Mouse (Mus musculus): ENCODE measurements around the gene D17Wsu92e. TPM values are rescaled to one million over a fixed set of nuclear protein-coding genes. Genes with fewer than 3 reads are reported as not detected.

D17Wsu92e gene
- polyA plus RNA-seq, 1 experiment from 2014 or later, result 22.7 TPM

- WGBS, result 63% methylated on average over 8 of the region's 8 CpGs
- Histone ChIP-seq H3K9ac (ENCODE audit: low read depth, low read length) (no peak overlapping the region), H3K4me1 (replicated peaks; ENCODE audit: control insufficient read depth, insufficient read depth, low read length) (peaks cover 6% of the 10 kb centered on the region), H3K9me3 (ENCODE audit: control insufficient read depth, low read length) (peaks cover 6% of the 10 kb centered on the region), H3K27ac (ENCODE audit: low read depth, low read length) (no peak overlapping the region), H3K27me3 (replicated peaks; ENCODE audit: control insufficient read depth, insufficient read depth, low read length) (no peaks in the 10 kb centered on the region), H3K4me3 (ENCODE audit: low read depth, low read length) (no peak overlapping the region), H3K36me3 (ENCODE audit: control insufficient read depth, insufficient read depth, low read length) (peaks cover 37% of the 10 kb centered on the region), H3K4me2 (no peak overlapping the region)
- ATAC-seq (replicated peaks; ENCODE audit: low FRiP score) (peak; percentile 56; the same call in 1 of the 2 replicates), DNase-seq (ENCODE audit: low spot score) (peak; percentile 61)
These were observed 51.5 kb downstream of the D17Wsu92e start for GRCm38 (mm10) chr17:27768817-27769542.

- Histone ChIP-seq H3K4me2 (no peak overlapping the region), H3K27me3 (replicated peaks; ENCODE audit: control insufficient read depth, insufficient read depth, low read length) (no peaks in the 10 kb centered on the region), H3K27ac (ENCODE audit: low read depth, low read length) (no peak overlapping the region), H3K4me1 (replicated peaks; ENCODE audit: control insufficient read depth, insufficient read depth, low read length) (peaks cover 6% of the 10 kb centered on the region), H3K4me3 (ENCODE audit: low read depth, low read length) (no peak overlapping the region), H3K9me3 (ENCODE audit: control insufficient read depth, low read length) (peaks cover 6% of the 10 kb centered on the region), H3K36me3 (ENCODE audit: control insufficient read depth, insufficient read depth, low read length) (peaks cover 42% of the 10 kb centered on the region), H3K9ac (ENCODE audit: low read depth, low read length) (no peak overlapping the region)
- no peak for DNase-seq (ENCODE audit: low spot score)
- 72% methylated on average over 12 of the region's 12 CpGs for WGBS
- ATAC-seq (replicated peaks; ENCODE audit: low FRiP score), result no peak
These were observed 52.9 kb downstream of the D17Wsu92e start for GRCm38 (mm10) chr17:27767543-27767942.

- DNase-seq (ENCODE audit: low spot score) (no peak), ATAC-seq (replicated peaks; ENCODE audit: low FRiP score) (no peak)
- Histone ChIP-seq H3K4me3 (ENCODE audit: low read depth, low read length) (no peak overlapping the region), H3K9ac (ENCODE audit: low read depth, low read length) (no peak overlapping the region), H3K36me3 (ENCODE audit: control insufficient read depth, insufficient read depth, low read length) (peaks cover 42% of the 10 kb centered on the region), H3K9me3 (ENCODE audit: control insufficient read depth, low read length) (peaks cover 6% of the 10 kb centered on the region), H3K27me3 (replicated peaks; ENCODE audit: control insufficient read depth, insufficient read depth, low read length) (no peaks in the 10 kb centered on the region), H3K4me2 (no peak overlapping the region), H3K27ac (ENCODE audit: low read depth, low read length) (no peak overlapping the region), H3K4me1 (replicated peaks; ENCODE audit: control insufficient read depth, insufficient read depth, low read length) (peaks cover 6% of the 10 kb centered on the region)
- WGBS, result 76% methylated on average over 5 of the region's 5 CpGs
These were observed 53.3 kb downstream of the D17Wsu92e start for GRCm38 (mm10) chr17:27767120-27767519.

- no peaks in the 10 kb centered on the region for H3K27me3 ChIP-seq (replicated peaks; ENCODE audit: control insufficient read depth, insufficient read depth, low read length)
- no peak for DNase-seq (ENCODE audit: low spot score)
- H3K9ac ChIP-seq (ENCODE audit: low read depth, low read length), result no peak overlapping the region
- peaks cover 42% of the 10 kb centered on the region for H3K36me3 ChIP-seq (ENCODE audit: control insufficient read depth, insufficient read depth, low read length)
- no peak overlapping the region for H3K4me3 ChIP-seq (ENCODE audit: low read depth, low read length)
- no peak for ATAC-seq (replicated peaks; ENCODE audit: low FRiP score)
- over 99% methylated on average over 6 of the region's 6 CpGs for WGBS
- H3K4me2 ChIP-seq, result no peak overlapping the region
- no peak overlapping the region for H3K27ac ChIP-seq (ENCODE audit: low read depth, low read length)
- peaks cover 6% of the 10 kb centered on the region for H3K4me1 ChIP-seq (replicated peaks; ENCODE audit: control insufficient read depth, insufficient read depth, low read length)
- peaks cover 6% of the 10 kb centered on the region for H3K9me3 ChIP-seq (ENCODE audit: control insufficient read depth, low read length)
These were observed 55.4 kb downstream of the D17Wsu92e start for GRCm38 (mm10) chr17:27765066-27765465.

- Histone ChIP-seq H3K36me3 (ENCODE audit: control insufficient read depth, insufficient read depth, low read length) (peaks cover 40% of the 10 kb centered on the region), H3K9ac (ENCODE audit: low read depth, low read length) (no peak overlapping the region), H3K4me1 (replicated peaks; ENCODE audit: control insufficient read depth, insufficient read depth, low read length) (peaks cover 1% of the 10 kb centered on the region), H3K27me3 (replicated peaks; ENCODE audit: control insufficient read depth, insufficient read depth, low read length) (no peaks in the 10 kb centered on the region), H3K9me3 (ENCODE audit: control insufficient read depth, low read length) (peaks cover 6% of the 10 kb centered on the region), H3K4me3 (ENCODE audit: low read depth, low read length) (no peak overlapping the region), H3K4me2 (no peak overlapping the region), H3K27ac (ENCODE audit: low read depth, low read length) (no peak overlapping the region)
- DNase-seq (ENCODE audit: low spot score), result no peak
- WGBS, result 88% methylated on average over 2 of the region's 2 CpGs
- no peak for ATAC-seq (replicated peaks; ENCODE audit: low FRiP score)
These were observed 56.0 kb downstream of the D17Wsu92e start for GRCm38 (mm10) chr17:27764453-27764852.

- Histone ChIP-seq H3K4me2 (no peak overlapping the region), H3K9me3 (ENCODE audit: control insufficient read depth, low read length) (peaks cover 6% of the 10 kb centered on the region), H3K9ac (ENCODE audit: low read depth, low read length) (no peak overlapping the region), H3K4me3 (ENCODE audit: low read depth, low read length) (no peak overlapping the region), H3K4me1 (replicated peaks; ENCODE audit: control insufficient read depth, insufficient read depth, low read length) (peaks cover 9% of the 10 kb centered on the region), H3K27ac (ENCODE audit: low read depth, low read length) (no peak overlapping the region), H3K27me3 (replicated peaks; ENCODE audit: control insufficient read depth, insufficient read depth, low read length) (no peaks in the 10 kb centered on the region), H3K36me3 (ENCODE audit: control insufficient read depth, insufficient read depth, low read length) (peaks cover 36% of the 10 kb centered on the region)
- DNase-seq (ENCODE audit: low spot score) (no peak), ATAC-seq (replicated peaks; ENCODE audit: low FRiP score) (no peak)
- 91% methylated on average over 11 of the region's 11 CpGs for WGBS
These were observed 57.6 kb downstream of the D17Wsu92e start for GRCm38 (mm10) chr17:27762884-27763283.

- no peak overlapping the region for H3K9ac ChIP-seq (ENCODE audit: low read depth, low read length)
- ATAC-seq (replicated peaks; ENCODE audit: low FRiP score), result peak; percentile 49; the same call in 1 of the 2 replicates
- WGBS, result 45% methylated on average over 9 of the region's 9 CpGs
- no peaks in the 10 kb centered on the region for H3K27me3 ChIP-seq (replicated peaks; ENCODE audit: control insufficient read depth, insufficient read depth, low read length)
- H3K4me2 ChIP-seq, result no peak overlapping the region
- DNase-seq (ENCODE audit: low spot score), result peak; percentile 47
- H3K9me3 ChIP-seq (ENCODE audit: control insufficient read depth, low read length), result peaks cover 6% of the 10 kb centered on the region
- no peak overlapping the region for H3K4me3 ChIP-seq (ENCODE audit: low read depth, low read length)
- peaks cover 9% of the 10 kb centered on the region for H3K4me1 ChIP-seq (replicated peaks; ENCODE audit: control insufficient read depth, insufficient read depth, low read length)
- peaks cover 30% of the 10 kb centered on the region for H3K36me3 ChIP-seq (ENCODE audit: control insufficient read depth, insufficient read depth, low read length)
- H3K27ac ChIP-seq (ENCODE audit: low read depth, low read length), result no peak overlapping the region
These were observed 58.7 kb downstream of the D17Wsu92e start for GRCm38 (mm10) chr17:27761639-27762336.

GRCm38 (mm10) chr17:27760169-27760568 is 60.3 kb downstream of the D17Wsu92e start:
- Histone ChIP-seq H3K4me2 (no peak overlapping the region), H3K27ac (ENCODE audit: low read depth, low read length) (no peak overlapping the region), H3K4me1 (replicated peaks; ENCODE audit: control insufficient read depth, insufficient read depth, low read length) (peaks cover 9% of the 10 kb centered on the region), H3K27me3 (replicated peaks; ENCODE audit: control insufficient read depth, insufficient read depth, low read length) (no peaks in the 10 kb centered on the region), H3K36me3 (ENCODE audit: control insufficient read depth, insufficient read depth, low read length) (peaks cover 14% of the 10 kb centered on the region), H3K9me3 (ENCODE audit: control insufficient read depth, low read length) (peaks cover 6% of the 10 kb centered on the region), H3K9ac (ENCODE audit: low read depth, low read length) (no peak overlapping the region), H3K4me3 (ENCODE audit: low read depth, low read length) (no peak overlapping the region)
- ATAC-seq (replicated peaks; ENCODE audit: low FRiP score) (no peak), DNase-seq (ENCODE audit: low spot score) (no peak)
- WGBS, result 78% methylated on average over 6 of the region's 6 CpGs
